Mouse (Mus musculus) testis, postnatal 10 days (tissue): ENCODE measurements around the gene Egfl8.
A peak's percentile ranks its signal among the peaks of the same experiment; 100 is the strongest.

ENCODE experiments used
- DNase-seq: peaks from one replicate; pipeline ENCODE4 v3.0.0; 2021; ENCODE audit warnings: low spot score

The Egfl8 gene

GRCm38 (mm10) chr17:34572361-34572760 is 43.4 kb downstream of the Egfl8 start:
- DNase-seq: peak; percentile 69

GRCm38 (mm10) chr17:34571875-34572274 is 43.9 kb downstream of the Egfl8 start:
- DNase-seq: peak; percentile 40

- DNase-seq: no peak
These were observed 45.9 kb downstream of the Egfl8 start for GRCm38 (mm10) chr17:34569919-34570318.

- DNase-seq: no peak
These were observed 47.4 kb downstream of the Egfl8 start for GRCm38 (mm10) chr17:34568421-34568820.

- peak; percentile 40 for DNase-seq
These were observed 48.5 kb downstream of the Egfl8 start for GRCm38 (mm10) chr17:34567311-34567710.

GRCm38 (mm10) chr17:34564796-34565195 is 51.0 kb downstream of the Egfl8 start:
- DNase-seq: no peak

GRCm38 (mm10) chr17:34564003-34564421 is 51.8 kb downstream of the Egfl8 start, which contains the start of gene Notch4:
Gene Notch4, plus strand, starts transcription at chr17:34564268.
- DNase-seq: no peak

GRCm38 (mm10) chr17:34563354-34563753 is 52.4 kb downstream of the Egfl8 start:
- no peak for DNase-seq
